Mouse (Mus musculus) neural tube, embryonic 11.5 days (tissue): ENCODE results near the gene Iqschfp. TPM values are rescaled to one million over a fixed set of nuclear protein-coding genes. Genes with fewer than 3 reads are reported as not detected.

Source experiments
- ATAC-seq: fragments of 200-750 bp; cut with Nextera tagmentation; 2 replicates; pipeline ENCODE4 v1.8.0; 2017; ENCODE audit warnings: moderate number of reproducible peaks, mild to moderate bottlenecking, moderate TSS enrichment, moderate library complexity; ENCODE audit not compliant: insufficient read depth, low FRiP score, low TSS enrichment
- DNase-seq: peaks from one replicate; pipeline ENCODE4 v3.0.0-alpha.2; 2015; ENCODE audit warnings: low spot score
- H3K27ac ChIP-seq: fragments of 300-500 bp; sonication (generic); 2 replicates; pipeline ENCODE4 v1.5.1; 2014; ENCODE audit warnings: low read depth, mild to moderate bottlenecking, low read length
- H3K27me3 ChIP-seq: fragments of 300-500 bp; sonication (generic); 2 replicates; pipeline ENCODE4 v1.6.1; 2014; ENCODE audit warnings: mild to moderate bottlenecking, low read length, mixed read lengths; ENCODE audit not compliant: control insufficient read depth, insufficient read depth
- H3K36me3 ChIP-seq: fragments of 300-500 bp; sonication (generic); 2 replicates; pipeline ENCODE4 v1.6.1; 2014; ENCODE audit warnings: mild to moderate bottlenecking, low read length, moderate library complexity, mixed read lengths; ENCODE audit not compliant: control insufficient read depth, insufficient read depth
- H3K4me1 ChIP-seq: fragments of 300-500 bp; sonication (generic); 2 replicates; pipeline ENCODE4 v1.6.1; 2014; ENCODE audit warnings: low read length, mixed read lengths; ENCODE audit not compliant: control insufficient read depth, insufficient read depth
- H3K4me2 ChIP-seq: fragments of 300-500 bp; sonication (generic); 2 replicates; pipeline ENCODE4 v1.6.1; 2014; ENCODE audit warnings: low read depth, mild to moderate bottlenecking, moderate library complexity
- H3K4me3 ChIP-seq: fragments of 300-500 bp; sonication (generic); 2 replicates; pipeline ENCODE4 v1.5.1; 2014; ENCODE audit warnings: low read depth, low read length
- H3K9ac ChIP-seq: fragments of 300-500 bp; sonication (generic); 2 replicates; pipeline ENCODE4 v1.6.1; 2014; ENCODE audit warnings: mild to moderate bottlenecking, low read length
- H3K9me3 ChIP-seq: fragments of 300-500 bp; sonication (generic); 2 replicates; pipeline ENCODE4 v1.6.1; 2016; ENCODE audit warnings: low read length; ENCODE audit not compliant: control insufficient read depth
- WGBS: fragments of 180-500 bp; shearing (Covaris S2); extraction: QIAGEN DNeasy Blood & Tissue Kit; methylation state at CpG from one replicate; pipeline ENCODE4 v1.1.7; 2014; 5-methylcytosine and 5-hydroxymethylcytosine counted together
- polyA plus RNA-seq: library from polyadenylated mRNA; unstranded; fragments of >200 nt; fragmentation: Nextera tagmentation; extraction: Ambion mirVana; gene quantifications from 2 replicates; pipeline ENCODE4 v1.2.1, GENCODE M21; 2014

Gene Iqschfp
- polyA plus RNA-seq, 1 experiment from 2014 or later: 0.37 TPM

- WGBS: 85% methylated on average over 5 of the region's 5 CpGs
- H3K36me3 ChIP-seq: no peaks in the 10 kb centered on the region
Measured at GRCm38 (mm10) chr3:68560057-68560456, 668.0 kb downstream of the Iqschfp start.

GRCm38 (mm10) chr3:68562838-68563237 lies 670.8 kb downstream of the Iqschfp start:
- 73% methylated on average over 2 of the region's 2 CpGs for WGBS
- no peak overlapping the region for H3K4me2 ChIP-seq
- H3K9me3 ChIP-seq: no peaks in the 10 kb centered on the region
- no peak overlapping the region for H3K4me3 ChIP-seq
- DNase-seq: no peak
- ATAC-seq: no peak
- H3K27me3 ChIP-seq: no peaks in the 10 kb centered on the region
- H3K4me1 ChIP-seq: no peaks in the 10 kb centered on the region
- H3K27ac ChIP-seq: no peak overlapping the region
- H3K9ac ChIP-seq: no peak overlapping the region
- H3K36me3 ChIP-seq: no peaks in the 10 kb centered on the region

More at GRCm38 (mm10) chr3:68560057-68560456, 668.0 kb downstream of the Iqschfp start:
- Histone ChIP-seq H3K9me3 (no peaks in the 10 kb centered on the region), H3K9ac (no peak overlapping the region), H3K4me2 (no peak overlapping the region), H3K4me1 (no peaks in the 10 kb centered on the region), H3K27ac (no peak overlapping the region), H3K27me3 (no peaks in the 10 kb centered on the region), H3K4me3 (no peak overlapping the region)
- DNase-seq: no peak
- ATAC-seq: no peak

GRCm38 (mm10) chr3:68563922-68564321 lies 671.9 kb downstream of the Iqschfp start:
- H3K4me1 ChIP-seq: no peaks in the 10 kb centered on the region
- no peak overlapping the region for H3K4me3 ChIP-seq
- no peaks in the 10 kb centered on the region for H3K36me3 ChIP-seq
- DNase-seq: no peak
- H3K4me2 ChIP-seq: no peak overlapping the region
- no peak overlapping the region for H3K27ac ChIP-seq
- WGBS: 88% methylated on average over 8 of the region's 8 CpGs
- no peak for ATAC-seq
- no peak overlapping the region for H3K9ac ChIP-seq
- H3K27me3 ChIP-seq: no peaks in the 10 kb centered on the region
- H3K9me3 ChIP-seq: no peaks in the 10 kb centered on the region

- no peak overlapping the region for H3K27ac ChIP-seq
- DNase-seq (no peak), ATAC-seq (no peak)
- WGBS: 66% methylated on average over 10 of the region's 10 CpGs
- H3K9me3 ChIP-seq: no peaks in the 10 kb centered on the region
- H3K27me3 ChIP-seq: no peaks in the 10 kb centered on the region
- H3K4me2 ChIP-seq: no peak overlapping the region
- H3K4me3 ChIP-seq: no peak overlapping the region
- no peak overlapping the region for H3K9ac ChIP-seq
- H3K4me1 ChIP-seq: no peaks in the 10 kb centered on the region
- H3K36me3 ChIP-seq: no peaks in the 10 kb centered on the region
Measured at GRCm38 (mm10) chr3:68564978-68565674, 673.1 kb downstream of the Iqschfp start.

- H3K9me3 ChIP-seq: no peaks in the 10 kb centered on the region
- no peaks in the 10 kb centered on the region for H3K27me3 ChIP-seq
- DNase-seq: no peak
- H3K36me3 ChIP-seq: no peaks in the 10 kb centered on the region
- WGBS: 72% methylated on average over 4 of the region's 4 CpGs
- H3K9ac ChIP-seq: no peak overlapping the region
- no peak for ATAC-seq
- no peak overlapping the region for H3K4me2 ChIP-seq
- H3K27ac ChIP-seq: no peak overlapping the region
- no peaks in the 10 kb centered on the region for H3K4me1 ChIP-seq
- H3K4me3 ChIP-seq: no peak overlapping the region
Measured at GRCm38 (mm10) chr3:68565675-68566055, 673.6 kb downstream of the Iqschfp start.

- H3K27ac ChIP-seq: no peak overlapping the region
Measured at GRCm38 (mm10) chr3:68567581-68567980, 675.5 kb downstream of the Iqschfp start.

GRCm38 (mm10) chr3:68568149-68568548 lies 676.1 kb downstream of the Iqschfp start:
- DNase-seq: no peak
- no peak for ATAC-seq
- 77% methylated on average over 3 of the region's 3 CpGs for WGBS

More at GRCm38 (mm10) chr3:68567581-68567980, 675.5 kb downstream of the Iqschfp start:
- Histone ChIP-seq H3K4me2 (no peak overlapping the region), H3K4me3 (no peak overlapping the region), H3K27me3 (no peaks in the 10 kb centered on the region), H3K36me3 (no peaks in the 10 kb centered on the region), H3K9me3 (no peaks in the 10 kb centered on the region), H3K4me1 (no peaks in the 10 kb centered on the region; the same call in 1 of the 2 replicates), H3K9ac (no peak overlapping the region)
- no peak for DNase-seq
- no peak for ATAC-seq
- 87% methylated on average over 7 of the region's 7 CpGs for WGBS

GRCm38 (mm10) chr3:68568716-68569115 lies 676.7 kb downstream of the Iqschfp start:
- Histone ChIP-seq H3K27ac (no peak overlapping the region), H3K4me3 (no peak overlapping the region), H3K9me3 (no peaks in the 10 kb centered on the region), H3K36me3 (no peaks in the 10 kb centered on the region), H3K4me1 (no peaks in the 10 kb centered on the region; the same call in 1 of the 2 replicates), H3K9ac (no peak overlapping the region), H3K27me3 (no peaks in the 10 kb centered on the region), H3K4me2 (no peak overlapping the region)
- DNase-seq: no peak
- no peak for ATAC-seq
- WGBS: 60% methylated on average over 7 of the region's 7 CpGs

More at GRCm38 (mm10) chr3:68568149-68568548, 676.1 kb downstream of the Iqschfp start:
- H3K36me3 ChIP-seq: no peaks in the 10 kb centered on the region
- no peak overlapping the region for H3K27ac ChIP-seq
- H3K9ac ChIP-seq: no peak overlapping the region
- no peak overlapping the region for H3K4me2 ChIP-seq
- H3K4me1 ChIP-seq: no peaks in the 10 kb centered on the region; the same call in 1 of the 2 replicates
- H3K9me3 ChIP-seq: no peaks in the 10 kb centered on the region
- H3K27me3 ChIP-seq: no peaks in the 10 kb centered on the region
- no peak overlapping the region for H3K4me3 ChIP-seq

GRCm38 (mm10) chr3:68570319-68570718 lies 678.3 kb downstream of the Iqschfp start:
- Histone ChIP-seq H3K4me2 (no peak overlapping the region), H3K36me3 (no peaks in the 10 kb centered on the region), H3K27ac (no peak overlapping the region), H3K9me3 (no peaks in the 10 kb centered on the region), H3K4me3 (no peak overlapping the region), H3K4me1 (peaks cover 4% of the 10 kb centered on the region; the same call in 1 of the 2 replicates), H3K9ac (no peak overlapping the region), H3K27me3 (no peaks in the 10 kb centered on the region)
- DNase-seq (no peak), ATAC-seq (no peak)
- 89% methylated on average over 4 of the region's 4 CpGs for WGBS
